9 mouse cellular contexts compared by ENCODE assay signal in the genomic region with DNA sequence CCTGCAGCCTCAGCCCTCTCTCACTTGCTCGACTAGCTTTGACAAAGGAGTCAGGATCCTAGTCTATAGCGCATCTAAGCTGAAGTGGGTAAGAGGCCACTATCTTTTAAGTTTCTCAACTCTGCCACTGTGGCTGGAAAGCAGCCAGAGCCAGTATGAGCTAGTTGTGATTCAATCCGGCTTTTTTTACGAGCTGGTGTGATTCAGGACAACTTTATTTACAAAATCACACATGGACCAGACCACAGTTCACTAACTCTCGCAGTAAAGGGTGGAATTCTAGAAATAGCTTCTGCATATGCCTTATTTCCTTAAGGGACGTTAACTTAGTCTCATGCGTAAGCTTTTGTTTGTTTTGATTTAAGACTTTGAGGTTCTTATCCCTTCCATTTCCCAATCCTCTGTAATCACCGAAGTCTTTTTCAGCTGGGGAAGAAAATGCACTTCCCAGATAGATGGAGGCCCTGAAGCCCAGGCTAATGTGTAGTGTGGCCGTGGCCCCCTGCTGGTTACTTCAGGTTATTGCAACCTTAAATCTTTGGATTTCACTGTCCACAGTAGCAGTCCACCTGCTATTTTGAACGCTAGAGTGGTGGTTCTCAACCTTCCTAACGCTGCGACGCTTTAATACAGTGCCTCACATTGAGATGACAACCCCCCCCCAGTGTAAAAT. TPM values are rescaled to one million over a fixed set of nuclear protein-coding genes. Genes with fewer than 3 reads are reported as not detected.
DNase-seq lines count a peak whose midpoint lies in the region; ATAC-seq lines count a peak whose summit lies in the region.
"Had no signal": no experiment of that assay in that cellular context is flagged by ENCODE, and none has a peak within 500 bp of the region (broad histone marks: within the 10 kb centered on the region; RNA-seq: fewer than 3 reads in every experiment).

No protein-coding gene starts in this region.

- peaks cover 14% of the 10 kb centered on the region for H3K4me1 ChIP-seq in forebrain, embryonic 15.5 days
- H3K4me1 ChIP-seq in intestine, embryonic 14.5 days (replicated peaks; ENCODE audit: control insufficient read depth, insufficient read depth, low read length), result no peaks in the 10 kb centered on the region; the same call in 1 of the 2 replicates
- H3K4me1 ChIP-seq in limb, embryonic 10.5 days, result peaks cover 10% of the 10 kb centered on the region; the same call in 1 of the 2 replicates
- peaks cover 8% of the 10 kb centered on the region for H3K4me1 ChIP-seq in midbrain, embryonic 15.5 days
- no peaks in the 10 kb centered on the region for H3K4me1 ChIP-seq in stomach, embryonic 16.5 days (ENCODE audit: control insufficient read depth, insufficient read depth, low read length)

- ATAC-seq in forebrain, embryonic 15.5 days (replicated peaks), result peak; percentile 79
- ATAC-seq in intestine, embryonic 14.5 days (replicated peaks; ENCODE audit: low FRiP score, low TSS enrichment, low read depth), result no peak; the same call in 1 of the 2 replicates
- ATAC-seq in midbrain, embryonic 15.5 days (replicated peaks), result peak; percentile 74
- ATAC-seq in stomach, embryonic 16.5 days (ENCODE audit: insufficient read depth, low FRiP score), result 0 out of 2 replicates have a peak, but pooled peaks have one; percentile 66

- H3K9me3 ChIP-seq in forebrain, embryonic 15.5 days, result no peaks in the 10 kb centered on the region
- no peaks in the 10 kb centered on the region for H3K9me3 ChIP-seq in intestine, embryonic 14.5 days (ENCODE audit: control insufficient read depth, low read length)
- H3K9me3 ChIP-seq in limb, embryonic 10.5 days (replicated peaks), result no peaks in the 10 kb centered on the region
- no peaks in the 10 kb centered on the region for H3K9me3 ChIP-seq in midbrain, embryonic 15.5 days
- H3K9me3 ChIP-seq in stomach, embryonic 16.5 days (replicated peaks; ENCODE audit: control insufficient read depth, low read length), result no peaks in the 10 kb centered on the region
- H3K9me3 ChIP-seq: embryonic facial prominence, embryonic 12.5 days had no signal

- no peak overlapping the region for H3K4me2 ChIP-seq in forebrain, embryonic 15.5 days (replicated peaks)
- no peak overlapping the region for H3K4me2 ChIP-seq in intestine, embryonic 14.5 days (ENCODE audit: low read length)
- H3K4me2 ChIP-seq in midbrain, embryonic 15.5 days, result no peak overlapping the region
- no peak overlapping the region for H3K4me2 ChIP-seq in stomach, embryonic 16.5 days (ENCODE audit: low read depth, low read length)
- H3K4me2 ChIP-seq: embryonic facial prominence, embryonic 12.5 days had no signal

- 45% methylated on average over 13 of the region's 13 CpGs for WGBS in forebrain, embryonic 15.5 days
- WGBS in intestine, embryonic 14.5 days, result 36% methylated on average over 13 of the region's 13 CpGs
- 56% methylated on average over 13 of the region's 13 CpGs for WGBS in limb, embryonic 10.5 days
- 50% methylated on average over 13 of the region's 13 CpGs for WGBS in midbrain, embryonic 15.5 days
- 35% methylated on average over 13 of the region's 13 CpGs for whole genome bisulfite sequencing in stomach, embryonic 16.5 days

- H3K4me3 ChIP-seq in forebrain, embryonic 15.5 days, result no peak overlapping the region
- H3K4me3 ChIP-seq in intestine, embryonic 14.5 days (ENCODE audit: low read depth, low read length), result no peak overlapping the region
- no peak overlapping the region for H3K4me3 ChIP-seq in limb, embryonic 10.5 days
- H3K4me3 ChIP-seq in midbrain, embryonic 15.5 days, result no peak overlapping the region
- H3K4me3 ChIP-seq in stomach, embryonic 16.5 days (replicated peaks; ENCODE audit: low read length), result no peak overlapping the region
- H3K4me3 ChIP-seq: embryonic facial prominence, embryonic 12.5 days had no signal

- H3K27ac ChIP-seq in forebrain, embryonic 15.5 days (replicated peaks), result no peak overlapping the region
- H3K27ac ChIP-seq in intestine, embryonic 14.5 days (ENCODE audit: low read depth), result no peak overlapping the region
- H3K27ac ChIP-seq in limb, embryonic 10.5 days, result no peak overlapping the region
- H3K27ac ChIP-seq in midbrain, embryonic 15.5 days, result no peak overlapping the region
- no peak overlapping the region for H3K27ac ChIP-seq in stomach, embryonic 16.5 days (ENCODE audit: low read length)
- H3K27ac ChIP-seq: embryonic facial prominence, embryonic 12.5 days had no signal

- no peaks in the 10 kb centered on the region for H3K36me3 ChIP-seq in forebrain, embryonic 15.5 days
- H3K36me3 ChIP-seq in intestine, embryonic 14.5 days (ENCODE audit: control insufficient read depth, insufficient read depth, low read length), result peaks cover 7% of the 10 kb centered on the region; the same call in 1 of the 2 replicates
- peaks cover 17% of the 10 kb centered on the region for H3K36me3 ChIP-seq in limb, embryonic 10.5 days
- no peaks in the 10 kb centered on the region for H3K36me3 ChIP-seq in midbrain, embryonic 15.5 days (replicated peaks)
- no peaks in the 10 kb centered on the region for H3K36me3 ChIP-seq in stomach, embryonic 16.5 days (ENCODE audit: control insufficient read depth, insufficient read depth, low read length)
- H3K36me3 ChIP-seq: embryonic facial prominence, embryonic 12.5 days had no signal

- no peaks in the 10 kb centered on the region for H3K27me3 ChIP-seq in forebrain, embryonic 15.5 days
- H3K27me3 ChIP-seq in intestine, embryonic 14.5 days (replicated peaks; ENCODE audit: control insufficient read depth, insufficient read depth, low read length), result no peaks in the 10 kb centered on the region
- no peaks in the 10 kb centered on the region for H3K27me3 ChIP-seq in limb, embryonic 10.5 days (ENCODE audit: low read depth, poor library complexity, severe bottlenecking)
- H3K27me3 ChIP-seq in midbrain, embryonic 15.5 days (replicated peaks), result no peaks in the 10 kb centered on the region
- H3K27me3 ChIP-seq in stomach, embryonic 16.5 days (ENCODE audit: control insufficient read depth, insufficient read depth, low read length), result no peaks in the 10 kb centered on the region
- H3K27me3 ChIP-seq: embryonic facial prominence, embryonic 12.5 days had no signal

- peak; percentile 32 for DNase-seq in ovary, postnatal 36 days (ENCODE audit: low spot score)
- DNase-seq in ovary, postnatal 10 days (ENCODE audit: low spot score), result no peak
- peak; percentile 26 for DNase-seq in cerebellum, adult 11-12 months
- peak; percentile 63 for DNase-seq in intestine, embryonic 14.5 days (ENCODE audit: low spot score)
- peak; percentile 62 for DNase-seq in limb, embryonic 10.5 days (ENCODE audit: low spot score)

- no peak overlapping the region for H3K9ac ChIP-seq in forebrain, embryonic 15.5 days (replicated peaks)
- H3K9ac ChIP-seq in intestine, embryonic 14.5 days (ENCODE audit: low read length), result no peak overlapping the region
- no peak overlapping the region for H3K9ac ChIP-seq in midbrain, embryonic 15.5 days
- no peak overlapping the region for H3K9ac ChIP-seq in stomach, embryonic 16.5 days (ENCODE audit: low read length)
- H3K9ac ChIP-seq: embryonic facial prominence, embryonic 12.5 days had no signal

RNA-seq across cellular contexts. Expression of a gene that starts 5.0 kb away (rescaled TPM):
- polyA plus RNA-seq in forebrain, embryonic 15.5 days (2015; fragmentation: Nextera tagmentation; extraction: Ambion mirVana), result 10.7 and 13.0 TPM in 2 replicates
- polyA plus RNA-seq in intestine, embryonic 14.5 days (2014; fragmentation: Nextera tagmentation; extraction: Ambion mirVana), result 6.6 and 8.7 TPM in 2 replicates
- polyA plus RNA-seq in limb, embryonic 10.5 days (2016; fragmentation: Nextera tagmentation; extraction: Ambion mirVana), result 9.3 and 11.8 TPM in 2 replicates
- 3.7 and 3.9 TPM in 2 replicates for polyA plus RNA-seq in midbrain, embryonic 15.5 days (2015; fragmentation: Nextera tagmentation; extraction: Ambion mirVana)
- polyA plus RNA-seq in stomach, embryonic 16.5 days (2015; fragmentation: Nextera tagmentation; extraction: Ambion mirVana), result 6.5 and 6.9 TPM in 2 replicates
